Comparison of ENCODE assay signal across 17 mouse cellular contexts in the genomic region with DNA sequence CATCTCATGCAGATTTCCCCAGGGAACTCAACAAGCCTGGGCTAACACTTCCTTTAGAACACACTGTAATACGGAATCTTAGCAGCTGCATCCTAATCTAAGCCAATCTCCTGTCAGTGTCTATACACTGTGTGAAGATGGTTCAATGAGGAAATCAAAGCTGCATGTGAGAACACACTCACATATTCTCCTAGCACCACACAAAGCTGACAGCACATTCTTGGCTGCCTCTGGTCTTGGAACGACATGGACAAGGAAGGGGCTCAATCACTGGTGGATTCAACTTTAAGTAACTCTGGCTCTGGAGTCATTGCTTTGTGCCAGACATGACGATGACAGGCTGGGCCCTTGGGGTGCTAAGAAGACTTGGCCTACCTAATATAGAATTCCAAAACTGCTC.
"Had no signal": no experiment of that assay in that cellular context is flagged by ENCODE, and none has a peak within 500 bp of the region (broad histone marks: within the 10 kb centered on the region; RNA-seq: fewer than 3 reads in every experiment).

No protein-coding gene starts in this region.

- H3K9me3 ChIP-seq: kidney, embryonic 15.5 days; limb, embryonic 13.5 days; megakaryocyte, embryonic 14.5 days; midbrain, embryonic 15.5 days; neural tube, embryonic 12.5 days; stomach, embryonic 15.5 days had no signal

- H3K9ac ChIP-seq: kidney, embryonic 15.5 days; limb, embryonic 13.5 days; liver, embryonic 14.5 days; midbrain, embryonic 15.5 days; neural tube, embryonic 12.5 days; stomach, embryonic 15.5 days had no signal

- DNase-seq: kidney, adult 2 months; kidney, postnatal 14 days; left cerebral cortex, postnatal 4 days; retina, postnatal 1 day; right cerebral cortex, postnatal 4 days; spleen, adult 18-20 months; thymus, adult 2 months; thymus, postnatal 25 days had no signal

- H3K4me2 ChIP-seq: kidney, embryonic 15.5 days; limb, embryonic 13.5 days; midbrain, embryonic 11.5 days; midbrain, embryonic 15.5 days; neural tube, embryonic 12.5 days; stomach, embryonic 15.5 days had no signal

- H3K27me3 ChIP-seq: kidney, embryonic 15.5 days; limb, embryonic 13.5 days; megakaryocyte, embryonic 14.5 days; midbrain, embryonic 15.5 days; neural tube, embryonic 12.5 days; stomach, embryonic 15.5 days had no signal

- H3K36me3 ChIP-seq: kidney, embryonic 15.5 days; limb, embryonic 13.5 days; midbrain, embryonic 15.5 days; neural tube, embryonic 12.5 days; stomach, embryonic 15.5 days had no signal

- ATAC-seq: midbrain, embryonic 15.5 days had no signal

- H3K27ac ChIP-seq: kidney, embryonic 15.5 days; limb, embryonic 13.5 days; liver, embryonic 14.5 days; macrophage; midbrain, embryonic 15.5 days; neural tube, embryonic 12.5 days; stomach, embryonic 15.5 days had no signal

- H3K4me1 ChIP-seq: kidney, embryonic 15.5 days; megakaryocyte, embryonic 14.5 days; midbrain, embryonic 15.5 days; neural tube, embryonic 12.5 days; stomach, embryonic 15.5 days had no signal

- H3K4me3 ChIP-seq: kidney, embryonic 15.5 days; limb, embryonic 13.5 days; megakaryocyte, embryonic 14.5 days; midbrain, embryonic 15.5 days; neural tube, embryonic 12.5 days; stomach, embryonic 15.5 days had no signal
